Mouse (Mus musculus): ENCODE data around the gene Smim4.

DNA sequence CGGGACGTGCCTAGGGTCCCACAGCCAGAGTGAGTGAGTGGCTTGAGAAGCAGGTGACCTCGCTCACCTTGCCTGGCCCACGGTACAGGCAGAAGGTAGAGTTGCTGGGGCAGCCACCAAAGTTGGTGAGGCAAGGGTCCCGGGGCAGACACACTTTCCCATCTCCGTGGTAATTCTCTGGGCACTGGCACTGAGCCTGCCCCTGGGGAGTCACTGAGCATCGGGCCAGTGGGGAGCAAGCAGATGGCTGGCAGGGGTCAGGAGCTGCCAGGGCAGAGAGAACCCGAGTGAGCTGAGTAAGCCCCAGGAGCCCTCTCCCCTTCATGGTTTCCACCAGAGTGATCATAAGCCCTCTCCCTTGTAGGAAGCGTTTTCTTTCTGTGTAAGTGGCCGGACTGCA is 32.9 kb upstream of the Smim4 start:
- TF ChIP-seq CTCF (IDR thresholded peaks at IDR 0.05; ENCODE audit: borderline replicate concordance, control insufficient read depth, extremely low read depth, insufficient read depth, low read length, poor library complexity) (no peak), POLR2A (IDR thresholded peaks at IDR 0.05; ENCODE audit: control insufficient read depth, extremely low read depth, insufficient read depth, low read length, poor library complexity) (no peak)

Measured in thymus, adult 2 months (tissue).